Mouse (Mus musculus) liver, adult 2 months (tissue): ENCODE data around the gene Bcas3.

Experiments
- CTCF ChIP-seq: fragments of 200-500 bp; IDR thresholded peaks from 2 replicates; pipeline ENCODE4 v1.5.1; 2011; ENCODE audit warnings: low read depth, low read length, control low read depth
- POLR2A ChIP-seq: fragments of 200-500 bp; IDR thresholded peaks from 2 replicates; pipeline ENCODE4 v1.6.1; 2011; ENCODE audit warnings: low read length, control low read depth; ENCODE audit not compliant: insufficient read depth; ENCODE audit errors: extremely low read depth

DNA sequence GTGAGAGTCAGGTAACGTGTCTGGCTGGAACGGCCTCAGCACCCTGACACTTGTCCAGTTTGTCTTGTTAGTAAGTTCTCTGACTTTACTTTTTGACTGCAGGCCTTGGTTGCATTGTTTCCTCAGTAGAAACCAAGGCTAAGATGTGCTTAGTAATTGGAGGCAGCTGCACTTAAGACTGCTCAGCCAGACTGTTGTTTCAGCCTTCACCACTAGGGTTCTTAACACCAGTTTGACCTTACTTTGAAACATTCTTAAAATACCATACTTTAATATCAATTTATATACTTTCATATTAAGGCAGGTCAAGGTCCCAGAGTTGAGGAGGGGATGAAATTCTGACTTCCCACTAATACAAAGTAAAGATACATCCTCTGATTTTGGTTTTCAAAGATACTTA lies 273.9 kb downstream of the Bcas3 start:
- TF ChIP-seq POLR2A, result no peak
- TF ChIP-seq CTCF, result peak; percentile 20; the same call in 1 of the 2 replicates
